Mouse (Mus musculus) CH12.LX (cell line): Measurements from ENCODE around the gene Gm10260. TPM values are rescaled to one million over a fixed set of nuclear protein-coding genes. Genes with fewer than 3 reads are reported as not detected.

Experiments
- DNase-seq: peaks from one replicate; pipeline ENCODE4 v3.0.0-alpha.2; 2013; ENCODE audit errors: extremely low read depth
- H3K27ac ChIP-seq: 2 replicates; pipeline ENCODE4 v1.5.1; 2012; ENCODE audit warnings: low read depth, mild to moderate bottlenecking, control low read depth, moderate library complexity; ENCODE audit not compliant: insufficient read depth
- H3K27me3 ChIP-seq: replicated peaks from 2 replicates; pipeline ENCODE3; 2012; ENCODE audit warnings: inconsistent platforms
- H3K36me3 ChIP-seq, 2 experiments: replicated peaks in 1 of 2; 2 replicates each; pipeline versions ENCODE3 to v1.6.1; 2012; ENCODE audit warnings: inconsistent platforms in 1 of 2, low read length in 1 of 2, mild to moderate bottlenecking in 1 of 2, mixed read lengths in 1 of 2, moderate library complexity in 1 of 2; ENCODE audit not compliant: control insufficient read depth in 1 of 2, insufficient read depth in 1 of 2
- H3K4me1 ChIP-seq, 2 experiments: 2 replicates each; pipeline ENCODE4 v1.6.1; 2012; ENCODE audit warnings: inconsistent platforms in 1 of 2, moderate library complexity in 1 of 2; ENCODE audit not compliant: insufficient read depth in 2 of 2, control insufficient read depth in 1 of 2
- H3K4me2 ChIP-seq: 2 replicates; pipeline ENCODE4 v1.6.1; 2012; ENCODE audit warnings: low read depth, mild to moderate bottlenecking, control low read depth; ENCODE audit not compliant: poor library complexity, insufficient read depth, severe bottlenecking
- H3K4me3 ChIP-seq, 3 experiments: fragments of 150-350 bp in 1 of 3; sonication (generic) in 1 of 3; replicated peaks in 1 of 3; 2 replicates each; pipeline versions ENCODE3 to v1.5.1; 2011 to 2012; ENCODE audit warnings: low read depth in 2 of 3, low read length in 2 of 3, mild to moderate bottlenecking in 2 of 3, moderate library complexity in 2 of 3, control low read depth in 1 of 3, improper control_type of control experiment in 1 of 3, inconsistent platforms in 1 of 3, mixed read lengths in 1 of 3; ENCODE audit not compliant: poor library complexity in 1 of 3
- H3K79me2 ChIP-seq: replicated peaks from 2 replicates; pipeline ENCODE4 v1.6.1; 2012; ENCODE audit warnings: mild to moderate bottlenecking, moderate library complexity; ENCODE audit not compliant: control insufficient read depth, poor library complexity, insufficient read depth, severe bottlenecking; ENCODE audit errors: extremely low read depth
- H3K9ac ChIP-seq: 2 replicates; pipeline ENCODE4 v1.6.1; 2012; ENCODE audit warnings: low read depth, mild to moderate bottlenecking, control low read depth, moderate library complexity; ENCODE audit not compliant: insufficient read depth
- H3K9me3 ChIP-seq: replicated peaks from 2 replicates; pipeline ENCODE3; 2012; ENCODE audit warnings: low read length, inconsistent platforms, mixed read lengths
- BHLHE40 ChIP-seq: IDR thresholded peaks from 2 replicates; pipeline ENCODE4 v1.6.1; 2011; ENCODE audit warnings: mild to moderate bottlenecking, low read depth, low read length, improper control_type of control experiment
- CHD2 ChIP-seq: IDR thresholded peaks from 2 replicates; pipeline ENCODE4 v1.6.1; 2011; ENCODE audit warnings: low read length, improper control_type of control experiment
- E2F4 ChIP-seq: IDR thresholded peaks from 2 replicates; pipeline ENCODE4 v1.6.1; 2011; ENCODE audit warnings: low read depth, low read length, improper control_type of control experiment; ENCODE audit not compliant: insufficient replicate concordance
- ELF1 ChIP-seq: IDR thresholded peaks from 2 replicates; pipeline ENCODE4 v1.6.1; 2014; ENCODE audit warnings: low read depth, mild to moderate bottlenecking, inconsistent platforms, low read length, improper control_type of control experiment
- ETS1 ChIP-seq: conservative IDR thresholded peaks from 2 replicates; pipeline ENCODE4 v1.6.1; 2012; ENCODE audit warnings: low read depth, mild to moderate bottlenecking, inconsistent platforms, low read length, improper control_type of control experiment, moderate library complexity
- HCFC1 ChIP-seq: IDR thresholded peaks from 2 replicates; pipeline ENCODE4 v1.6.1; 2012; ENCODE audit warnings: low read depth, mild to moderate bottlenecking, inconsistent platforms, low read length, improper control_type of control experiment
- IRF4 ChIP-seq: IDR thresholded peaks from 2 replicates; pipeline ENCODE4 v1.6.1; 2014; ENCODE audit warnings: low read depth, mild to moderate bottlenecking, inconsistent platforms, low read length, improper control_type of control experiment
- JUN ChIP-seq: IDR thresholded peaks from 2 replicates; pipeline ENCODE4 v1.6.1; 2011; ENCODE audit warnings: low read depth, mild to moderate bottlenecking, low read length, improper control_type of control experiment, moderate library complexity; ENCODE audit not compliant: insufficient read depth
- MAX ChIP-seq: IDR thresholded peaks from 2 replicates; pipeline ENCODE4 v1.6.1; 2011; ENCODE audit warnings: low read length, improper control_type of control experiment
- MEF2A ChIP-seq: IDR thresholded peaks from 2 replicates; pipeline ENCODE4 v1.6.1; 2014; ENCODE audit warnings: low read depth, mild to moderate bottlenecking, inconsistent platforms, low read length, improper control_type of control experiment, borderline replicate concordance
- NRF1 ChIP-seq: IDR thresholded peaks from 2 replicates; pipeline ENCODE4 v1.6.1; 2014; ENCODE audit warnings: low read depth, mild to moderate bottlenecking, inconsistent platforms, low read length, improper control_type of control experiment, moderate library complexity
- POLR2A ChIP-seq: IDR thresholded peaks from 2 replicates; pipeline ENCODE4 v1.6.1; 2011; ENCODE audit warnings: low read depth, mild to moderate bottlenecking, improper control_type of control experiment, low read length
- RAD21 ChIP-seq: IDR thresholded peaks from 2 replicates; pipeline ENCODE4 v1.6.1; 2011; ENCODE audit warnings: low read depth, mild to moderate bottlenecking, low read length, improper control_type of control experiment, moderate library complexity
- SIN3A ChIP-seq: IDR thresholded peaks from 2 replicates; pipeline ENCODE4 v1.6.1; 2012; ENCODE audit warnings: low read length, improper control_type of control experiment, inconsistent platforms
- TCF12 ChIP-seq: IDR thresholded peaks from 2 replicates; pipeline ENCODE4 v1.6.1; 2014; ENCODE audit warnings: low read depth, mild to moderate bottlenecking, inconsistent platforms, low read length, improper control_type of control experiment
- USF1 ChIP-seq: IDR thresholded peaks from 2 replicates; pipeline ENCODE4 v1.6.1; 2014; ENCODE audit warnings: low read depth, mild to moderate bottlenecking, inconsistent platforms, low read length, improper control_type of control experiment
- USF2 ChIP-seq: conservative IDR thresholded peaks from 2 replicates; pipeline ENCODE4 v1.6.1; 2011; ENCODE audit warnings: low read depth, low read length, improper control_type of control experiment
- ZC3H11A ChIP-seq: IDR thresholded peaks from 2 replicates; pipeline ENCODE4 v1.6.1; 2012; ENCODE audit warnings: low read depth, mild to moderate bottlenecking, inconsistent platforms, low read length, improper control_type of control experiment
- ZKSCAN1 ChIP-seq: IDR thresholded peaks from 2 replicates; pipeline ENCODE4 v1.6.1; 2012; ENCODE audit warnings: low read depth, inconsistent platforms, low read length, improper control_type of control experiment, borderline replicate concordance
- ZNF384 ChIP-seq: IDR thresholded peaks from 2 replicates; pipeline ENCODE4 v1.6.1; 2012; ENCODE audit warnings: low read depth, low read length, improper control_type of control experiment, inconsistent platforms
- dilution Hi-C: fragments of 300-500 bp; cut with MboI; formaldehyde crosslinking; loops from 2 replicates; pipeline ENCODE4 v1.14.3; 2020; ENCODE audit warnings: low sequenced_read_pairs; ENCODE audit not compliant: extremely low pct_unique_long_range_greater_than_20kb, extremely low pct_ligation_motif_present
- in situ Hi-C: fragments of 300-500 bp; cut with MboI; formaldehyde crosslinking; loops from 3 replicates; pipeline ENCODE4 v1.14.3; 2019; ENCODE audit warnings: low sequenced_read_pairs, low pct_ligation_motif_present, low pct_unique_long_range_greater_than_20kb, mixed read lengths
- polyA plus RNA-seq: library from polyadenylated mRNA; unstranded; fragments of >175 nt; gene quantifications from 2 replicates; pipeline ENCODE4 v1.2.1, GENCODE M21; 2012; ENCODE audit warnings: low read depth; ENCODE audit not compliant: insufficient read length
- total RNA-seq, 2 experiments: library from RNA; depleted of rRNA; stranded (reverse); fragments of 300-350 nt in 1 of 2; fragments of >200 nt in 1 of 2; gene quantifications; 2 replicates each; pipeline ENCODE4 v1.2.3; 2012 to 2014

Gene Gm10260
- total and polyA plus RNA-seq, 3 experiments = 1,620 to 5,622 (median 5,239) TPM

DNA sequence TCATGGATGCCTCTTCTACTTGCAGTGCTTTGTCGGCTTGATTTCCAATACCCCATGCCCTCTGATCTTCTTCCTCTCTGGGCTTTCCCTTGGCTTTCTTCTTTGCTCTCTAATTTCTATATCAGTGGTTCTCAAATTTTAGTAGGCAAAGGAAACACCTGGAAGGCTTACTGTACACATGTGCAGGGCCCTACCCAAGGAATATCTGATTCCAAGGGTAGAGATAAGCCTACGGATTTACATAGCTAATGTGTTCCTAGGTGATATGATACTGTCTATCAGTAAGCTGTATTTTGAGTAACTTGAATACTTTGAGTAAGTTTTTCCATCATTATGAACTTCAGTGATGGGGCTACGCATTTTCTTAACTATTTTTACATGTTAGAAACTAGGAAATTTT, 25.7 kb downstream of the Gm10260 start:
- dilution Hi-C loops = no loop called here
- Histone ChIP-seq H3K4me2 (no peak overlapping the region), H3K27ac (no peak overlapping the region), H3K4me3 (no peak overlapping the region), H3K9me3 (peaks cover 16% of the 10 kb centered on the region), H3K36me3 (no peaks in the 10 kb centered on the region), H3K79me2 (no peaks in the 10 kb centered on the region), H3K4me1 (no peaks in the 10 kb centered on the region), H3K27me3 (no peaks in the 10 kb centered on the region), H3K9ac (no peak overlapping the region)
- no peak for TF ChIP-seq MEF2A
- TF ChIP-seq POLR2A = no peak
- no peak for TF ChIP-seq E2F4
- TF ChIP-seq NRF1 = no peak
- no peak for TF ChIP-seq CHD2
- TF ChIP-seq ELF1 = no peak
- no peak for TF ChIP-seq IRF4
- no peak for TF ChIP-seq USF1
- TF ChIP-seq ZKSCAN1 = no peak
- no peak for TF ChIP-seq ZNF384
- TF ChIP-seq ETS1 = no peak
- TF ChIP-seq MAX = no peak
- no peak for TF ChIP-seq BHLHE40
- no peak for TF ChIP-seq JUN
- TF ChIP-seq ZC3H11A = no peak
- TF ChIP-seq RAD21 = no peak
- no peak for DNase-seq
- in situ Hi-C loops = no loop called here

DNA sequence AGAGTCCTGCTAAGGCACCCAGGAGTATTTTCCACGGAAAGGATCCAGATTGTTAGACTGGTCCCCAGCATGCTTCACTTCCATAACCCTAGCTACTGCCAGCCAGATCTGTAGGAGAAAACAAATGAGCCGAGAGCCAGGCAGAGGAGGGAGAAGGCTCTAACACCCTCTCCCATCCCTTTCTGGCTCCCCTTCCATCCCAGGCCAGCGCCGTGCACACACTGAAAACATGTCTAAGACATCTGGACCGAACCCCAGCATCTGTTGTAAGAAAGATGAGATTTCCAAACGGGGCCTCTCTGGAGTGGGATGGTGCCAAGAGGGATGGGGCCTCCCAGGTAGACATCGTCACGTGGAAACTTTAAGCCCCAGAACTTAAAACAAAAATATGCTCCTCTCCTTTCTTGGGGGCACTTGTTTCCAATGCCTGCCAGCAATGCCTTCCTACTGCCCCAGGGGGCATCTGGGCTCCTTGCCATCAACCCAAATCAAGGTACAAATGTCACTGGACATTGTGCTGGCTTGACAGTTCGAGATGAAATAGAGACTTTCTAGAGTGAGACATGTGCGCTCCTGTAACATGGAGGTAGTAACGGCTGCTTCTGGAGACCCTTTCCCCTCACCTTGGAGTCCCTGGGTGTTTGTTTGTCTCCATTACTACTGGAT, 35.1 kb downstream of the Gm10260 start:
- H3K4me2 ChIP-seq = no peak overlapping the region
- no peaks in the 10 kb centered on the region for H3K36me3 ChIP-seq
- H3K27ac ChIP-seq = no peak overlapping the region
- no peak overlapping the region for H3K4me3 ChIP-seq
- no peaks in the 10 kb centered on the region for H3K4me1 ChIP-seq
- no peak for TF ChIP-seq HCFC1
- no peak for TF ChIP-seq USF2
- no peak for TF ChIP-seq POLR2A
- no peak for TF ChIP-seq ZKSCAN1
- no peak for TF ChIP-seq NRF1
- TF ChIP-seq TCF12 = no peak
- TF ChIP-seq BHLHE40 = no peak
- no peak for TF ChIP-seq SIN3A
- no peak for TF ChIP-seq MEF2A
- no peak for TF ChIP-seq ZC3H11A
- TF ChIP-seq, all 38 proteins: peak for 0
- in situ Hi-C loops (no loop called here), dilution Hi-C loops (no loop called here)
- H3K27me3 ChIP-seq = no peaks in the 10 kb centered on the region
- no peak overlapping the region for H3K9ac ChIP-seq
- DNase-seq = no peak
- H3K79me2 ChIP-seq = no peaks in the 10 kb centered on the region
- H3K9me3 ChIP-seq = peaks cover 15% of the 10 kb centered on the region
